Mouse (Mus musculus) left cerebral cortex, adult 2 months (tissue): ENCODE results near the gene Cdkn2aipnl. TPM values are rescaled to one million over a fixed set of nuclear protein-coding genes. Genes with fewer than 3 reads are reported as not detected.

Experiments used
- DNase-seq, 2 experiments: peaks; one replicate each; pipeline ENCODE4 v3.0.0; 2021 to 2022; ENCODE audit warnings: low spot score in 2 of 2, mixed read lengths in 1 of 2; ENCODE audit errors: extremely low spot score in 1 of 2
- H3K27ac ChIP-seq: fragments of 200-600 bp; 2 replicates; pipeline ENCODE4 v1.8.1; 2022
- H3K4me3 ChIP-seq: fragments of 200-600 bp; 2 replicates; pipeline ENCODE4 v1.8.1; 2022
- CTCF ChIP-seq: fragments of 200-600 bp; IDR thresholded peaks from 2 replicates; pipeline ENCODE4 v1.8.1; 2022; ENCODE audit warnings: antibody characterized with exemption, mild to moderate bottlenecking, moderate library complexity
- intact Hi-C: fragments of 180-260 bp; cut with DNase I; formaldehyde crosslinking; loops from one replicate; pipeline ENCODE4 v1.15.1; 2025
- total RNA-seq, 2 experiments: library from RNA; stranded (reverse); gene quantifications; 2 replicates each; pipeline ENCODE4 v1.2.3; 2021

Gene Cdkn2aipnl
- total RNA-seq, 2 experiments from 2014 or later, result 34.2 to 37.6 TPM

- no peak for TF ChIP-seq CTCF
- Histone ChIP-seq H3K27ac (peak overlapping the region; percentile 100), H3K4me3 (peak overlapping the region; percentile 96)
- peak; percentile 29 to 30 for DNase-seq
- intact Hi-C loops, result loop anchor here (2.0 kb wide), 2 partner anchors 99 to 141 kb away; partner anchors contain the start of gene Ppp2ca
Measured at GRCm38 (mm10) chr11:51999611-52000289, 32.3 kb downstream of the Cdkn2aipnl start.

- H3K4me3 ChIP-seq, result peak within 1 kb of the TSS; percentile 96
- TF ChIP-seq CTCF, result no peak
- DNase-seq, result peak; percentile 89 to 93
- intact Hi-C loops, result loop anchor here (2.0 kb wide), 2 partner anchors 98 to 142 kb away; partner anchors contain the start of gene Ppp2ca
- peak within 1 kb of the TSS; percentile 100 for H3K27ac ChIP-seq
Measured at GRCm38 (mm10) chr11:52000290-52000962, 33.0 kb downstream of the Cdkn2aipnl start, which contains the start of gene Ube2b. TSS of gene Ube2b (minus strand) at chr11:52000762.

GRCm38 (mm10) chr11:52001341-52001740 lies 33.9 kb downstream of the Cdkn2aipnl start:
- no peak for DNase-seq
- H3K4me3 ChIP-seq, result no peak overlapping the region
- H3K27ac ChIP-seq, result peak overlapping the region; percentile 100

GRCm38 (mm10) chr11:52001861-52002260 lies 34.4 kb downstream of the Cdkn2aipnl start:
- intact Hi-C loops, result loop anchor here (2.0 kb wide), 2 partner anchors 97 to 143 kb away; partner anchors contain the start of gene Ppp2ca
- no peak overlapping the region for H3K27ac ChIP-seq
- TF ChIP-seq CTCF, result no peak

More at GRCm38 (mm10) chr11:52001341-52001740, 33.9 kb downstream of the Cdkn2aipnl start:
- intact Hi-C loops, result loop anchor here (2.0 kb wide), 2 partner anchors 97 to 143 kb away; partner anchors contain the start of gene Ppp2ca
- TF ChIP-seq CTCF, result no peak

GRCm38 (mm10) chr11:52002842-52003504 lies 35.5 kb downstream of the Cdkn2aipnl start:
- H3K4me3 ChIP-seq, result peak overlapping the region; percentile 89
- no peak; the same call in 1 of the 2 replicates for TF ChIP-seq CTCF
- DNase-seq, result no peak
- intact Hi-C loops, result no loop called here
- no peak overlapping the region; the same call in 1 of the 2 replicates for H3K27ac ChIP-seq

More at GRCm38 (mm10) chr11:52001861-52002260, 34.4 kb downstream of the Cdkn2aipnl start:
- H3K4me3 ChIP-seq, result no peak overlapping the region
- DNase-seq, result no peak

- Histone ChIP-seq H3K27ac (peak overlapping the region; percentile 84), H3K4me3 (peak overlapping the region; percentile 89)
- intact Hi-C loops, result no loop called here
- TF ChIP-seq CTCF, result no peak
- no peak for DNase-seq
Measured at GRCm38 (mm10) chr11:52003505-52003771, 36.0 kb downstream of the Cdkn2aipnl start.

GRCm38 (mm10) chr11:52003772-52004528 lies 36.5 kb downstream of the Cdkn2aipnl start, which contains the start of gene Cdkl3:
TSS of gene Cdkl3 (plus strand) at chr11:52004221.
- DNase-seq, result peak; percentile 81 to 90
- no peak for TF ChIP-seq CTCF
- peak within 1 kb of the TSS; percentile 84 for H3K27ac ChIP-seq
- peak within 1 kb of the TSS; percentile 89 for H3K4me3 ChIP-seq
- intact Hi-C loops, result no loop called here

GRCm38 (mm10) chr11:52005586-52005985 lies 38.1 kb downstream of the Cdkn2aipnl start:
- no peak for DNase-seq
- intact Hi-C loops, result no loop called here
- Histone ChIP-seq H3K4me3 (no peak overlapping the region), H3K27ac (no peak overlapping the region)
- no peak for TF ChIP-seq CTCF

- Histone ChIP-seq H3K27ac (no peak overlapping the region), H3K4me3 (no peak overlapping the region)
- DNase-seq, result no peak
- TF ChIP-seq CTCF, result no peak
- intact Hi-C loops, result no loop called here
Measured at GRCm38 (mm10) chr11:52011011-52011410, 43.5 kb downstream of the Cdkn2aipnl start.

GRCm38 (mm10) chr11:52011541-52011940 lies 44.1 kb downstream of the Cdkn2aipnl start:
- TF ChIP-seq CTCF, result no peak

GRCm38 (mm10) chr11:52018217-52018616 lies 50.8 kb downstream of the Cdkn2aipnl start:
- Histone ChIP-seq H3K4me3 (no peak overlapping the region), H3K27ac (no peak overlapping the region)
- peak in 1 of 2 experiments; percentile 18 for DNase-seq
- intact Hi-C loops, result no loop called here
- no peak for TF ChIP-seq CTCF

More at GRCm38 (mm10) chr11:52011541-52011940, 44.1 kb downstream of the Cdkn2aipnl start:
- no peak for DNase-seq
- Histone ChIP-seq H3K27ac (no peak overlapping the region), H3K4me3 (no peak overlapping the region)
- intact Hi-C loops, result no loop called here

Other genes with a start within 250 kb of the Cdkn2aipnl start
- gene Sec24a, start 204.0 kb upstream of the Cdkn2aipnl start, total RNA-seq, result 10 to 100 TPM; 21.0 to 21.2 TPM
- 10 to 100 TPM; 61.0 to 65.0 TPM for gene Sar1b, start 204.0 kb upstream of the Cdkn2aipnl start, total RNA-seq
- gene Jade2, start 110.0 kb upstream of the Cdkn2aipnl start, total RNA-seq, result 10 to 100 TPM; 49.6 to 60.3 TPM
- 100 to 1,000 TPM; 187 to 196 TPM for gene Ube2b, start 33.1 kb downstream of the Cdkn2aipnl start, total RNA-seq
- gene Cdkl3, start 36.6 kb downstream of the Cdkn2aipnl start, total RNA-seq, result 10 to 100 TPM; 14.6 to 15.9 TPM
- 100 to 1,000 TPM; 109 to 121 TPM for gene Ppp2ca, start 131.0 kb downstream of the Cdkn2aipnl start, total RNA-seq
- not detected for gene Olfr1373, start 177.9 kb downstream of the Cdkn2aipnl start, total RNA-seq
- not detected for gene Olfr1371, start 246.3 kb downstream of the Cdkn2aipnl start, total RNA-seq